Mouse (Mus musculus) adrenal gland, adult 2 months (tissue): Measurements from ENCODE around the gene Dnaja3. TPM values are rescaled to one million over a fixed set of nuclear protein-coding genes. Genes with fewer than 3 reads are reported as not detected.

ENCODE experiments used
- DNase-seq: peaks from one replicate; pipeline ENCODE4 v3.0.0; 2021
- long read RNA-seq: library from polyadenylated mRNA; stranded (forward); transcript quantifications from one replicate; pipeline ENCODE4 v2.0.0, GENCODE M21; 2021
- polyA plus RNA-seq: library from polyadenylated mRNA; depleted of rRNA; stranded (reverse); fragments of >200 nt; gene quantifications from 2 replicates; pipeline ENCODE4 v1.2.3, GENCODE M21; 2012; rRNA removed
- total RNA-seq, 2 experiments: library from RNA; stranded (reverse); gene quantifications; 2 replicates each; pipeline ENCODE4 v1.2.3; 2021

Gene Dnaja3
- 100 to 1,000 TPM; 122 to 148 TPM for total RNA-seq
- polyA plus RNA-seq, result 33.2 and 37.5 TPM in 2 replicates
- long read RNA-seq, transcript Dnaja3-201 (12 exons, 2,648 nt), result minor isoform, 42 of 257 reads
- long read RNA-seq, transcript Dnaja3-202 (11 exons, 2,505 nt), result major isoform, 192 of 257 reads
- long read RNA-seq, partial matches to known transcripts, result 7 of 257 reads
- long read RNA-seq, other reads (novel, unspliced or antisense), result 16 of 257 reads

- DNase-seq, result peak; percentile 94
Measured at GRCm38 (mm10) chr16:4639831-4640237, at the start of gene Dnaja3, which contains the start of gene Vasn. Gene Dnaja3 (plus strand): TSS chr16:4639989. Gene Vasn (plus strand): TSS chr16:4639941.

- no peak for DNase-seq
Measured at GRCm38 (mm10) chr16:4590236-4590635, 49.6 kb upstream of the Dnaja3 start.

GRCm38 (mm10) chr16:4592909-4593875, 46.6 kb upstream of the Dnaja3 start:
- peak; percentile 59 for DNase-seq

- peak; percentile 81 for DNase-seq
Measured at GRCm38 (mm10) chr16:4593971-4594813, 45.6 kb upstream of the Dnaja3 start, which contains the start of gene Glis2. Gene Glis2 (plus strand): TSS chr16:4594713.

GRCm38 (mm10) chr16:4594814-4595526, 44.8 kb upstream of the Dnaja3 start:
- DNase-seq, result no peak

GRCm38 (mm10) chr16:4595527-4595963, 44.2 kb upstream of the Dnaja3 start:
- peak; percentile 61 for DNase-seq

GRCm38 (mm10) chr16:4596141-4596728, 43.6 kb upstream of the Dnaja3 start:
- DNase-seq, result no peak

GRCm38 (mm10) chr16:4596836-4597235, 43.0 kb upstream of the Dnaja3 start:
- DNase-seq, result no peak

GRCm38 (mm10) chr16:4597296-4597695, 42.5 kb upstream of the Dnaja3 start:
- no peak for DNase-seq

GRCm38 (mm10) chr16:4598041-4598440, 41.7 kb upstream of the Dnaja3 start:
- DNase-seq, result no peak

GRCm38 (mm10) chr16:4598891-4599543, 40.8 kb upstream of the Dnaja3 start:
- DNase-seq, result no peak

- no peak for DNase-seq
Measured at GRCm38 (mm10) chr16:4599616-4600015, 40.2 kb upstream of the Dnaja3 start.

GRCm38 (mm10) chr16:4600701-4601310, 39.0 kb upstream of the Dnaja3 start:
- DNase-seq, result no peak

- no peak for DNase-seq
Measured at GRCm38 (mm10) chr16:4602189-4602588, 37.6 kb upstream of the Dnaja3 start.

GRCm38 (mm10) chr16:4602766-4603452, 36.9 kb upstream of the Dnaja3 start:
- peak; percentile 55 for DNase-seq

GRCm38 (mm10) chr16:4603453-4603837, 36.3 kb upstream of the Dnaja3 start:
- DNase-seq, result no peak

GRCm38 (mm10) chr16:4604293-4604837, 35.4 kb upstream of the Dnaja3 start:
- DNase-seq, result no peak

- DNase-seq, result no peak
Measured at GRCm38 (mm10) chr16:4605514-4606131, 34.2 kb upstream of the Dnaja3 start.
